Mouse (Mus musculus) G1E (cell line): ENCODE measurements around the gene Gga1. TPM values are rescaled to one million over a fixed set of nuclear protein-coding genes. Genes with fewer than 3 reads are reported as not detected.

Source experiments
- ATAC-seq: 2 replicates; pipeline ENCODE4 v1.8.0; 2016; ENCODE audit warnings: mild to moderate bottlenecking; ENCODE audit not compliant: insufficient number of reproducible peaks, poor library complexity, low FRiP score, severe bottlenecking; ENCODE audit errors: extremely low read depth
- DNase-seq: peaks from one replicate; pipeline ENCODE4 v3.0.0; 2012; ENCODE audit warnings: low spot score
- H3K27me3 ChIP-seq: 2 replicates; pipeline ENCODE4 v1.6.1; 2012; ENCODE audit warnings: mild to moderate bottlenecking, low read length, inconsistent platforms; ENCODE audit not compliant: insufficient read depth
- H3K36me3 ChIP-seq: replicated peaks from 2 replicates; pipeline ENCODE3; 2012; ENCODE audit warnings: mild to moderate bottlenecking, inconsistent platforms
- H3K4me1 ChIP-seq: 2 replicates; pipeline ENCODE4 v1.6.1; 2012; ENCODE audit warnings: low read depth, low read length, inconsistent platforms, mixed read lengths; ENCODE audit not compliant: insufficient read depth
- H3K4me3 ChIP-seq: 2 replicates; pipeline ENCODE4 v1.5.1; 2012; ENCODE audit warnings: low read depth, mild to moderate bottlenecking, inconsistent platforms, low read length, moderate library complexity, mixed read lengths
- H3K9me3 ChIP-seq: replicated peaks from 2 replicates; pipeline ENCODE4 v1.6.1; 2012; ENCODE audit warnings: inconsistent platforms
- CTCF ChIP-seq: IDR thresholded peaks from 2 replicates; pipeline ENCODE4 v1.5.1; 2012; ENCODE audit warnings: low read depth, low read length, inconsistent platforms, mixed read lengths
- GATA1 ChIP-seq: IDR thresholded peaks from 2 replicates; pipeline ENCODE4 v1.6.1; 2012; ENCODE audit warnings: borderline replicate concordance, low read length, inconsistent platforms, mixed read lengths
- GATA2 ChIP-seq: IDR thresholded peaks from 2 replicates; pipeline ENCODE4 v1.6.1; 2012; ENCODE audit warnings: low read depth, low read length, inconsistent platforms, borderline replicate concordance
- POLR2AphosphoS5 ChIP-seq: IDR thresholded peaks from 2 replicates; pipeline ENCODE4 v1.6.1; 2012; ENCODE audit warnings: low read depth, low read length, inconsistent platforms; ENCODE audit not compliant: insufficient replicate concordance
- TAL1 ChIP-seq: conservative IDR thresholded peaks from 2 replicates; pipeline ENCODE4 v1.6.1; 2012; ENCODE audit warnings: low read depth, low read length, inconsistent platforms, mixed read lengths
- polyA plus RNA-seq: library from polyadenylated mRNA; stranded (reverse); fragments of >175 nt; gene quantifications from 2 replicates; pipeline ENCODE4 v1.2.3, GENCODE M21; 2012
- total RNA-seq, 2 experiments: library from RNA; stranded (forward) in 1 of 2; stranded (reverse) in 1 of 2; fragments of 200-1000 nt in 1 of 2; fragments of >200 nt in 1 of 2; fragmentation: Nextera tagmentation in 1 of 2; gene quantifications; 2 replicates each; pipeline ENCODE4 v1.2.3; 2014 to 2017

Gene Gga1
- total and polyA plus RNA-seq, 3 experiments, result 10.0 to 158 (median 52.6) TPM

- no peak for ATAC-seq
- H3K4me1 ChIP-seq, result peaks cover 10% of the 10 kb centered on the region
These were observed 36.2 kb upstream of the Gga1 start for GRCm38 (mm10) chr15:78840751-78841150.

GRCm38 (mm10) chr15:78841161-78841790 is 35.7 kb upstream of the Gga1 start:
- ATAC-seq, result no peak
- Histone ChIP-seq H3K27me3 (peaks cover 49% of the 10 kb centered on the region), H3K9me3 (0 out of 2 replicates have a peak, but pooled peaks cover 2% of the 10 kb centered on the region), H3K4me1 (peaks cover 10% of the 10 kb centered on the region), H3K4me3 (no peak overlapping the region), H3K36me3 (no peaks in the 10 kb centered on the region)
- TF ChIP-seq POLR2AphosphoS5 (no peak), TAL1 (no peak), GATA2 (no peak), CTCF (no peak), GATA1 (no peak)
- no peak for DNase-seq

More at GRCm38 (mm10) chr15:78840751-78841150, 36.2 kb upstream of the Gga1 start:
- Histone ChIP-seq H3K9me3 (0 out of 2 replicates have a peak, but pooled peaks cover 2% of the 10 kb centered on the region), H3K27me3 (peaks cover 45% of the 10 kb centered on the region), H3K4me3 (no peak overlapping the region), H3K36me3 (no peaks in the 10 kb centered on the region)
- DNase-seq, result no peak
- TF ChIP-seq GATA1 (no peak), POLR2AphosphoS5 (no peak), GATA2 (no peak), CTCF (no peak), TAL1 (no peak)

- Histone ChIP-seq H3K36me3 (no peaks in the 10 kb centered on the region), H3K9me3 (0 out of 2 replicates have a peak, but pooled peaks cover 2% of the 10 kb centered on the region), H3K4me1 (peaks cover 10% of the 10 kb centered on the region), H3K4me3 (no peak within 1 kb of the TSS; the same call in 1 of the 2 replicates), H3K27me3 (peaks cover 52% of the 10 kb centered on the region)
- no peak for ATAC-seq
- no peak for TF ChIP-seq CTCF
- DNase-seq, result no peak
These were observed 34.4 kb upstream of the Gga1 start, which contains the start of gene Cdc42ep1 for GRCm38 (mm10) chr15:78842371-78843163. Gene Cdc42ep1, plus strand, starts transcription at chr15:78842624.

- ATAC-seq (no peak), DNase-seq (no peak)
- Histone ChIP-seq H3K4me3 (no peak overlapping the region), H3K9me3 (0 out of 2 replicates have a peak, but pooled peaks cover 2% of the 10 kb centered on the region), H3K4me1 (peaks cover 10% of the 10 kb centered on the region), H3K27me3 (peaks cover 54% of the 10 kb centered on the region), H3K36me3 (no peaks in the 10 kb centered on the region)
- no peak for TF ChIP-seq POLR2AphosphoS5
- TF ChIP-seq TAL1, result no peak
- no peak for TF ChIP-seq CTCF
- no peak for TF ChIP-seq GATA2
- TF ChIP-seq GATA1, result no peak
These were observed 33.2 kb upstream of the Gga1 start for GRCm38 (mm10) chr15:78843581-78844469.

GRCm38 (mm10) chr15:78844791-78845190 is 32.2 kb upstream of the Gga1 start:
- H3K4me3 ChIP-seq, result no peak overlapping the region
- H3K9me3 ChIP-seq, result 0 out of 2 replicates have a peak, but pooled peaks cover 2% of the 10 kb centered on the region
- peaks cover 10% of the 10 kb centered on the region for H3K4me1 ChIP-seq
- ATAC-seq, result no peak
- peaks cover 58% of the 10 kb centered on the region for H3K27me3 ChIP-seq
- no peak for DNase-seq
- no peak for TF ChIP-seq TAL1
- no peak for TF ChIP-seq POLR2AphosphoS5
- no peak for TF ChIP-seq GATA2
- no peaks in the 10 kb centered on the region for H3K36me3 ChIP-seq

GRCm38 (mm10) chr15:78845321-78845720 is 31.7 kb upstream of the Gga1 start:
- Histone ChIP-seq H3K9me3 (0 out of 2 replicates have a peak, but pooled peaks cover 2% of the 10 kb centered on the region), H3K4me1 (peaks cover 10% of the 10 kb centered on the region), H3K27me3 (peaks cover 62% of the 10 kb centered on the region), H3K36me3 (no peaks in the 10 kb centered on the region), H3K4me3 (no peak overlapping the region)
- no peak for DNase-seq
- TF ChIP-seq TAL1 (no peak), GATA2 (no peak), POLR2AphosphoS5 (no peak), GATA1 (no peak), CTCF (no peak)
- ATAC-seq, result no peak
